Mouse (Mus musculus) left cerebral cortex, adult 11 months (tissue): ENCODE data around the gene Adcy2.
A peak's percentile ranks its signal among the peaks of the same experiment; 100 is the strongest.

Experiments used
- DNase-seq: peaks from one replicate; pipeline ENCODE4 v3.0.0; 2022; ENCODE audit warnings: low spot score

Gene Adcy2

GRCm38 (mm10) chr13:68622792-68623191 lies 376.5 kb downstream of the Adcy2 start:
- DNase-seq = no peak

- no peak for DNase-seq
These were observed 391.5 kb downstream of the Adcy2 start for GRCm38 (mm10) chr13:68607652-68608405.

GRCm38 (mm10) chr13:68605689-68606126 lies 393.6 kb downstream of the Adcy2 start:
- no peak for DNase-seq

- DNase-seq = no peak
These were observed 396.3 kb downstream of the Adcy2 start for GRCm38 (mm10) chr13:68603085-68603484.

GRCm38 (mm10) chr13:68601184-68601583 lies 398.2 kb downstream of the Adcy2 start:
- DNase-seq = no peak

GRCm38 (mm10) chr13:68598953-68599352 lies 400.4 kb downstream of the Adcy2 start:
- DNase-seq = no peak

GRCm38 (mm10) chr13:68597667-68598066 lies 401.7 kb downstream of the Adcy2 start:
- DNase-seq = no peak

GRCm38 (mm10) chr13:68597199-68597598 lies 402.1 kb downstream of the Adcy2 start, which contains the start of gene 1700001L19Rik:
1700001L19Rik (plus strand) TSS chr13:68597421.
- no peak for DNase-seq

GRCm38 (mm10) chr13:68593797-68594196 lies 405.5 kb downstream of the Adcy2 start:
- no peak for DNase-seq

GRCm38 (mm10) chr13:68588352-68588751 lies 411.0 kb downstream of the Adcy2 start:
- DNase-seq = no peak

GRCm38 (mm10) chr13:68585441-68585840 lies 413.9 kb downstream of the Adcy2 start:
- DNase-seq = no peak

- no peak for DNase-seq
These were observed 415.4 kb downstream of the Adcy2 start for GRCm38 (mm10) chr13:68583961-68584360.

GRCm38 (mm10) chr13:68582517-68582780 lies 416.9 kb downstream of the Adcy2 start:
- no peak for DNase-seq

- peak; percentile 95 for DNase-seq
These were observed 417.4 kb downstream of the Adcy2 start, which contains the start of the genes Mtrr and Fastkd3 for GRCm38 (mm10) chr13:68581747-68582516. Mtrr (minus strand) TSS chr13:68582149. Fastkd3 (plus strand) TSS chr13:68582234.

GRCm38 (mm10) chr13:68581086-68581740 lies 418.1 kb downstream of the Adcy2 start:
- DNase-seq = no peak

- no peak for DNase-seq
These were observed 421.4 kb downstream of the Adcy2 start for GRCm38 (mm10) chr13:68577945-68578344.

- no peak for DNase-seq
These were observed 424.9 kb downstream of the Adcy2 start for GRCm38 (mm10) chr13:68574398-68574797.

GRCm38 (mm10) chr13:68572966-68573913 lies 426.1 kb downstream of the Adcy2 start:
- DNase-seq = no peak

GRCm38 (mm10) chr13:68572247-68572646 lies 427.1 kb downstream of the Adcy2 start:
- DNase-seq = no peak
